In genomic region chr6:43666611-43667400, GRCm38 (mm10) we compare ENCODE assay signal across 8 mouse cellular contexts. TPM values are rescaled to one million over a fixed set of nuclear protein-coding genes. Genes with fewer than 3 reads are reported as not detected.
DNase-seq lines count a peak whose midpoint lies in the region; ATAC-seq lines count a peak whose summit lies in the region.

No protein-coding gene starts in this region.

- ATAC-seq in heart, embryonic 16.5 days (replicated peaks; ENCODE audit: extremely low read depth, insufficient read depth, low FRiP score), result no peak
- ATAC-seq in hindbrain, embryonic 12.5 days (ENCODE audit: low FRiP score), result no peak; the same call in 1 of the 2 replicates
- ATAC-seq in midbrain, embryonic 13.5 days, result no peak; the same call in 1 of the 2 replicates

- H3K27me3 ChIP-seq in heart, embryonic 16.5 days (ENCODE audit: control insufficient read depth, insufficient read depth, low read length), result no peaks in the 10 kb centered on the region
- no peaks in the 10 kb centered on the region for H3K27me3 ChIP-seq in hindbrain, embryonic 12.5 days
- no peaks in the 10 kb centered on the region for H3K27me3 ChIP-seq in midbrain, embryonic 13.5 days

- DNase-seq in heart, postnatal 14 days, result no peak
- peak; percentile 61 for DNase-seq in brain, adult 2 months (ENCODE audit: low read depth, low spot score)
- DNase-seq in thymus, postnatal 10 days (ENCODE audit: low spot score in 2 of 2), result no peak
- no peak for DNase-seq in layer of hippocampus, postnatal 14 days (ENCODE audit: low spot score in 2 of 2)
- no peak for DNase-seq in thymus, postnatal 14 days

- H3K27ac ChIP-seq in heart, embryonic 16.5 days (ENCODE audit: low read length), result no peak overlapping the region
- peak overlapping the region; percentile 95 for H3K27ac ChIP-seq in hindbrain, embryonic 12.5 days
- peak overlapping the region; percentile 95 for H3K27ac ChIP-seq in midbrain, embryonic 13.5 days

- H3K9me3 ChIP-seq in heart, embryonic 16.5 days (replicated peaks; ENCODE audit: control insufficient read depth, low read length), result no peaks in the 10 kb centered on the region
- H3K9me3 ChIP-seq in hindbrain, embryonic 12.5 days (replicated peaks), result no peaks in the 10 kb centered on the region
- H3K9me3 ChIP-seq in midbrain, embryonic 13.5 days, result no peaks in the 10 kb centered on the region

- H3K4me2 ChIP-seq in heart, embryonic 16.5 days (ENCODE audit: low read depth, low read length), result peak overlapping the region; percentile 81
- peak overlapping the region; percentile 65 for H3K4me2 ChIP-seq in hindbrain, embryonic 12.5 days (replicated peaks)
- peak overlapping the region; percentile 67 for H3K4me2 ChIP-seq in midbrain, embryonic 13.5 days (replicated peaks)

- peak overlapping the region; percentile 58 for H3K4me3 ChIP-seq in heart, embryonic 16.5 days (ENCODE audit: low read length)
- peak overlapping the region; percentile 53 for H3K4me3 ChIP-seq in hindbrain, embryonic 12.5 days
- peak overlapping the region; percentile 59 for H3K4me3 ChIP-seq in midbrain, embryonic 13.5 days (replicated peaks)

- WGBS in heart, embryonic 16.5 days, result 73% methylated on average over 7 of the region's 7 CpGs
- 89% methylated on average over 7 of the region's 7 CpGs for WGBS in hindbrain, embryonic 12.5 days
- WGBS in midbrain, embryonic 13.5 days, result 87% methylated on average over 7 of the region's 7 CpGs

- H3K4me1 ChIP-seq in heart, embryonic 16.5 days (ENCODE audit: control insufficient read depth, insufficient read depth, low read length), result peaks cover 3% of the 10 kb centered on the region; the same call in 1 of the 2 replicates
- no peaks in the 10 kb centered on the region; the same call in 1 of the 2 replicates for H3K4me1 ChIP-seq in hindbrain, embryonic 12.5 days
- peaks cover 7% of the 10 kb centered on the region for H3K4me1 ChIP-seq in midbrain, embryonic 13.5 days (replicated peaks)

- H3K36me3 ChIP-seq in heart, embryonic 16.5 days (ENCODE audit: control insufficient read depth, insufficient read depth), result 0 out of 2 replicates have a peak, but pooled peaks cover 2% of the 10 kb centered on the region
- no peaks in the 10 kb centered on the region for H3K36me3 ChIP-seq in hindbrain, embryonic 12.5 days
- H3K36me3 ChIP-seq in midbrain, embryonic 13.5 days, result no peaks in the 10 kb centered on the region

- no peak overlapping the region; the same call in 1 of the 2 replicates for H3K9ac ChIP-seq in heart, embryonic 16.5 days (ENCODE audit: low read length)
- peak overlapping the region; percentile 77 for H3K9ac ChIP-seq in hindbrain, embryonic 12.5 days
- H3K9ac ChIP-seq in midbrain, embryonic 13.5 days (replicated peaks), result peak overlapping the region; percentile 83

- intact Hi-C loops in heart, postnatal 14 days (cut with DNase I), result loop anchor here (5.0 to 10.0 kb wide), 4 partner anchors 122 to 392 kb away; no protein-coding TSS in a partner anchor

RNA-seq across cellular contexts. Expression of gene Tpk1, which starts 0.7 kb away (rescaled TPM):
- polyA plus RNA-seq in heart, embryonic 16.5 days (2015; fragmentation: Nextera tagmentation; extraction: Ambion mirVana), result 7.4 and 7.7 TPM in 2 replicates
- 1 to 10 TPM; 4.6 to 4.7 TPM for total RNA-seq in heart, postnatal 14 days (2021)
- polyA plus RNA-seq in hindbrain, embryonic 12.5 days (2016; fragmentation: Nextera tagmentation; extraction: Ambion mirVana), result 5.7 and 7.2 TPM in 2 replicates
- polyA plus RNA-seq in midbrain, embryonic 13.5 days (2015; fragmentation: Nextera tagmentation; extraction: Ambion mirVana), result 5.3 and 5.8 TPM in 2 replicates
- total RNA-seq in layer of hippocampus, postnatal 14 days (2021), result 1 to 10 TPM; 2.9 to 3.2 TPM
